Mouse (Mus musculus) liver, embryonic 14.5 days (tissue): ENCODE data around the gene Dlg2. TPM values are rescaled to one million over a fixed set of nuclear protein-coding genes. Genes with fewer than 3 reads are reported as not detected.

ENCODE experiments used
- ATAC-seq: fragments of 200-750 bp; cut with Nextera tagmentation; 2 replicates; pipeline ENCODE4 v1.8.0; 2017; ENCODE audit warnings: moderate number of reproducible peaks, mild to moderate bottlenecking, moderate library complexity; ENCODE audit not compliant: insufficient read depth
- DNase-seq, 3 experiments: peaks; one replicate each; pipeline ENCODE4 v3.0.0-alpha.2; 2012 to 2013; ENCODE audit warnings: low read depth in 3 of 3, low spot score in 3 of 3
- H3K27ac ChIP-seq: fragments of 300-500 bp; sonication (generic); 2 replicates; pipeline ENCODE4 v1.5.1; 2014; ENCODE audit warnings: moderate library complexity, mild to moderate bottlenecking, control low read depth, inconsistent platforms
- H3K27me3 ChIP-seq: fragments of 300-500 bp; sonication (generic); 2 replicates; pipeline ENCODE4 v1.6.1; 2014; ENCODE audit warnings: mild to moderate bottlenecking, low read length, moderate library complexity; ENCODE audit not compliant: control insufficient read depth, insufficient read depth
- H3K36me3 ChIP-seq: fragments of 300-500 bp; sonication (generic); replicated peaks from 2 replicates; pipeline ENCODE4 v1.6.1; 2014; ENCODE audit warnings: low read depth; ENCODE audit not compliant: control insufficient read depth, insufficient read depth
- H3K4me1 ChIP-seq, 2 experiments: fragments of 200-500 bp in 1 of 2; fragments of 300-500 bp in 1 of 2; sonication (generic) in 1 of 2; replicated peaks; 2 replicates each; pipeline ENCODE4 v1.6.1; 2012 to 2014; ENCODE audit warnings: antibody characterized with exemption in 1 of 2, inconsistent platforms in 1 of 2, low read length in 1 of 2; ENCODE audit not compliant: control insufficient read depth in 2 of 2, insufficient read depth in 2 of 2
- H3K4me2 ChIP-seq: fragments of 300-500 bp; sonication (generic); 2 replicates; pipeline ENCODE4 v1.6.1; 2014; ENCODE audit warnings: low read depth, mild to moderate bottlenecking, control low read depth, moderate library complexity
- H3K4me3 ChIP-seq, 2 experiments: fragments of 200-500 bp in 1 of 2; fragments of 300-500 bp in 1 of 2; sonication (generic) in 1 of 2; 2 replicates each; pipeline ENCODE4 v1.5.1; 2012 to 2014; ENCODE audit warnings: low read depth in 2 of 2, low read length in 2 of 2, mild to moderate bottlenecking in 2 of 2, control low read depth in 1 of 2, inconsistent platforms in 1 of 2, moderate library complexity in 1 of 2; ENCODE audit not compliant: insufficient read depth in 1 of 2
- H3K9ac ChIP-seq: fragments of 300-500 bp; sonication (generic); replicated peaks from 2 replicates; pipeline ENCODE4 v1.6.1; 2014; ENCODE audit warnings: mild to moderate bottlenecking, control low read depth, moderate library complexity
- H3K9me3 ChIP-seq: fragments of 300-500 bp; sonication (generic); 2 replicates; pipeline ENCODE4 v1.6.1; 2016; ENCODE audit warnings: low read length, mixed read lengths; ENCODE audit not compliant: control insufficient read depth
- CTCF ChIP-seq: IDR thresholded peaks from 2 replicates; pipeline ENCODE4 v1.5.1; 2016; ENCODE audit warnings: antibody characterized with exemption, low read depth, control low read depth
- EP300 ChIP-seq: IDR thresholded peaks from 2 replicates; pipeline ENCODE4 v1.6.1; 2016; ENCODE audit warnings: antibody characterized with exemption, low read depth
- WGBS: fragments of 180-500 bp; shearing (Covaris S2); extraction: QIAGEN DNeasy Blood & Tissue Kit; methylation state at CpG from one replicate; pipeline ENCODE4 v1.1.7; 2014; ENCODE audit not compliant: insufficient replicate concordance; 5-methylcytosine and 5-hydroxymethylcytosine counted together
- polyA plus RNA-seq, 2 experiments: library from polyadenylated mRNA; depleted of rRNA in 1 of 2; stranded (reverse) in 1 of 2; unstranded in 1 of 2; fragments of >200 nt; fragmentation: Nextera tagmentation in 1 of 2; extraction: Ambion mirVana in 1 of 2; gene quantifications; 2 replicates each; pipeline versions ENCODE4 v1.2.1 to v1.2.3; 2012 to 2014

Gene Dlg2
- polyA plus RNA-seq, 2 experiments, result 0.33 to 0.44 TPM

- ATAC-seq (no peak), DNase-seq (no peak)
- H3K9me3 ChIP-seq, result no peaks in the 10 kb centered on the region
- no peaks in the 10 kb centered on the region for H3K27me3 ChIP-seq
- H3K4me1 ChIP-seq, result no peaks in the 10 kb centered on the region
- no peak overlapping the region for H3K4me2 ChIP-seq
- no peak overlapping the region for H3K9ac ChIP-seq
- H3K4me3 ChIP-seq, result no peak overlapping the region
- TF ChIP-seq CTCF (no peak), EP300 (no peak)
- H3K27ac ChIP-seq, result no peak overlapping the region
- no peaks in the 10 kb centered on the region for H3K36me3 ChIP-seq
- WGBS, result 58% methylated on average over 8 of the region's 8 CpGs
Observed at GRCm38 (mm10) chr7:90947073-90947472, 470.6 kb downstream of the Dlg2 start.

- WGBS, result 61% methylated on average over 5 of the region's 5 CpGs
Observed at GRCm38 (mm10) chr7:90949212-90949611, 472.7 kb downstream of the Dlg2 start.

GRCm38 (mm10) chr7:90977241-90977640, 500.8 kb downstream of the Dlg2 start:
- no peaks in the 10 kb centered on the region for H3K36me3 ChIP-seq
- no peak overlapping the region for H3K9ac ChIP-seq
- H3K27me3 ChIP-seq, result no peaks in the 10 kb centered on the region
- no peaks in the 10 kb centered on the region for H3K9me3 ChIP-seq
- DNase-seq, result no peak
- H3K27ac ChIP-seq, result no peak overlapping the region
- no peak for ATAC-seq
- no peak overlapping the region for H3K4me2 ChIP-seq
- no peak overlapping the region for H3K4me3 ChIP-seq
- no peaks in the 10 kb centered on the region for H3K4me1 ChIP-seq
- TF ChIP-seq CTCF (no peak), EP300 (no peak)

More at GRCm38 (mm10) chr7:90949212-90949611, 472.7 kb downstream of the Dlg2 start:
- Histone ChIP-seq H3K4me1 (no peaks in the 10 kb centered on the region), H3K27ac (no peak overlapping the region), H3K4me3 (no peak overlapping the region), H3K4me2 (no peak overlapping the region), H3K27me3 (no peaks in the 10 kb centered on the region), H3K36me3 (no peaks in the 10 kb centered on the region), H3K9ac (no peak overlapping the region), H3K9me3 (no peaks in the 10 kb centered on the region)
- ATAC-seq (no peak), DNase-seq (no peak)
- TF ChIP-seq CTCF, result no peak
- TF ChIP-seq EP300, result no peak

- Histone ChIP-seq H3K9ac (no peak overlapping the region), H3K4me3 (no peak overlapping the region), H3K4me2 (no peak overlapping the region), H3K9me3 (no peaks in the 10 kb centered on the region), H3K36me3 (no peaks in the 10 kb centered on the region), H3K27me3 (no peaks in the 10 kb centered on the region), H3K4me1 (no peaks in the 10 kb centered on the region), H3K27ac (no peak overlapping the region)
- ATAC-seq, result no peak
- no peak for DNase-seq
- TF ChIP-seq CTCF, result no peak
Observed at GRCm38 (mm10) chr7:90982069-90982468, 505.6 kb downstream of the Dlg2 start.

GRCm38 (mm10) chr7:91010655-91011054, 534.2 kb downstream of the Dlg2 start:
- no peak overlapping the region for H3K9ac ChIP-seq
- ATAC-seq (no peak), DNase-seq (no peak)
- H3K27me3 ChIP-seq, result no peaks in the 10 kb centered on the region
- no peak overlapping the region for H3K27ac ChIP-seq
- H3K4me3 ChIP-seq, result no peak overlapping the region
- WGBS, result 54% methylated on average over 2 of the region's 2 CpGs
- no peaks in the 10 kb centered on the region for H3K9me3 ChIP-seq
- H3K4me1 ChIP-seq, result no peaks in the 10 kb centered on the region
- H3K4me2 ChIP-seq, result no peak overlapping the region
- TF ChIP-seq CTCF, result no peak
- no peak for TF ChIP-seq EP300
- no peaks in the 10 kb centered on the region for H3K36me3 ChIP-seq
